Mouse (Mus musculus) regulatory T cell (primary cell): ENCODE data around the gene Cdkl4.
"Not testable (repeated sequence)": the region's sequence is repeated elsewhere in the genome, so short reads cannot be mapped to it uniquely, and the experiment has no call there.

Source experiments
- in situ Hi-C: fragments of 300-600 bp; cut with MboI, MseI; formaldehyde crosslinking; loops from one replicate; pipeline ENCODE4 v1.15.1; 2025; ENCODE audit warnings: high pct_unique_total_duplicates

The Cdkl4 gene

DNA sequence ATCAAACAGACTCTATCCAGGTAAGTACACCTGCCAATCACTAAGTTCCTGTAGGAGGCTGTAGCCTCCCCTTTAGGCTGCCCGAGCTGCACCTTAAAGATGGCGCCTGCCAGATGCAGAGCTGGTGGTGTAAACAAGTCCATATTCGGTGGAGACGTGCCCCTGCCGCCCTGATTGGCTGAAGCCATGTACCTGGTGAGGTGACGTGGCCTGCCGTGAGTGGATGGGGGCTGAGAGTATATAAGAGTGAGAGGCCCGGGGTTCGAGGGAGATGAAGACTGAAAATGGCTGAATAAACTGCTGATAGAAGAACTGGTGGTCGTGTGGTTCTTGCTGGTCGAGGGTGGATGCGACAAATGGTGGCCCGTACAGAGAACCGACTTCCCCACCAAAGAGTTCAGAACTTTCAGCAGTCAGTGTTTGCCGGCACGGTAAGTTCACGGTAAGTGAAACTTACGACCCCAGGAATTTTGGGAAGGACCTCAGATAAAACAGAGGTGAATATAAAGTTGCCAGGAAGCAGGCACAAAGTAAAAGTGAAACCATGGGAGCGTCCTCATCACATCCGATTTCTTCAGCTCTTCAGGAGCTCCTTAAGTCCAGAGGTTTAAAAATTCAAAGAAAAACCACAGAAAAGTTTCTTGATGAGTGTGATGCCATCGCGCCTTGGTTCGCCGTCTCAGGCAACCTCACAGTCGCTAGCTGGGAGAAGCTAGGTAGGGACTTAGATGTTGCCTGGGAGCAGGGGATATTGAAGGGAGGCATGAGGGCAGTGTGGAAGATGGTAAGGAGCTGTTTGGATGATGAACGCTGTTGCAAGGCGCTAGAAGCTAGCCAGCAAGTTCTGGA, 13.6 kb downstream of the Cdkl4 start:
- in situ Hi-C loops: loop anchor here (25.0 kb wide), 1 partner anchor 502 kb away; the partner anchor contains the start of gene Hnrnpll

DNA sequence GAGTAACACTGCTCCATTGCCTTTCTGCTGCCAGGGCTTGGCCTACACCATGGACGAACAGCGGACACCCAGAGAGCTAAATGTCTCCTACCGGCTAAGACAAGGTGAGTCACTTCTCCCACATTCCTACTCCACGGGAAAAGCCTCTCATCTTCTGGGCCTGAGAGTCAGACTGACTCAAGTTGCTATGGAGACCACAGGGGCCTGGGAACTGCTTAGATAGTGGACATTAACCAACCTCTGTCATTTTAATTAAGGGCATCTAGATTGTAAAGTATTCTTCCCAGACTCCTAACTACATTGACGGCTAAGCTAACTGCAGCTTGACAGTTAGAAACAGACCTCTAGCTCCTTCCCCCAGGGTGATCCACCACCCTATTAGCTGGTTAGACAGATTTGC, 14.8 kb downstream of the Cdkl4 start:
- in situ Hi-C loops: loop anchor here (25.0 kb wide), 1 partner anchor 500 kb away; the partner anchor contains the start of gene Hnrnpll

DNA sequence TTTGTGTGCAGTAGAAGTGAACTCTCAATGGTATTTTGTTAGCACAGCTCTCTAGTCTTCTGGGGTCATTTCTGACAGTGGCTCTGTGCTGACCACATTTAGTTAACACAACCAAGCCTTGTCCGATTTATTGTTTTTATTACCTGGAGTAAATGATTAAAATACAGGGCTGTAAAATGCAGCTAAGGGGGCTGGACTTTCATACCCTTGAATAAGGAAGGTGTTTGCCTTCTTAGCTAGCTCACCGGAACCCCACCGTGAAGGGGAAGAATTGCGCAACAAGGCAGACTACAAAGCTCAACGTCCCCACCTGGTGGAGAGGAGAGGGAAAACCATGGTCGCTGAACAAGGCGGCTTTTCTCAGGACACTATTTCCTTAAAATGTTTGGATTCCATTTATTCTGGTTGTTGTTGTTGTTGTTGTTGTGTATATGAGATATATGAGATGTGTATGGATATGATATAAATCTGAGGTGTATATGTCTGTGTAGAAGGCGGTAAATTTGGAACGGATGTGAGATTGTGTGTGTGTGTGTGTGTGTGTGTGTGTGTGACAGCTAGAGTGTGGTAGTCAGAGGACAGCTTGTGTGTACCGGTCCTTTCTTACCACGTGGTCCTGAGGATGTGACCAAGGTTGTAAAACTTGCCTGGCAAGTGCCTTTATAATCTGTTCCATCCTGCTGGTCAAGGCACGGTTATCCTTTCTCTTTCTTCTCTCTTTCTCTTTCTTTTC, 16.8 kb downstream of the Cdkl4 start:
- in situ Hi-C loops: loop anchor here (25.0 kb wide), 1 partner anchor 499 kb away; the partner anchor contains the start of gene Hnrnpll

DNA sequence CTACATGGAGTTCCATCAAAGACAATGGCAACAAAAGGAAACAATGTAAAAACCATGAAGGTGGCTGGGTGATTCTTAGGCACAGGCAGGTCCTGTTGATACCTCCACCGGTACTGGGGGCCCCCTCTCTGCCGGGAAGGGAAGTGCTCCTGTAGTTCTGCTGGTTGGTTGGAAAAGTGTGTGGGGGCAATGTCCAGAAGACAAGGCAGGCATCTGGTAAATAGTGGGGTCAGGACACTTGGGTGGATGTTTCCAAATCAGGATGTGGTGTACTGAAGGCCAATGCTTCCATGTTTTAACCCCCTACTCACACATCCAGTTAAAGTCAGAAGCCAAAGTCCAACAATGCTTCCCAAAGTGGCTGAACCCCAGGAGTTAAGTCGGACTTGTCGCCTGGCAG, 17.9 kb downstream of the Cdkl4 start:
- in situ Hi-C loops: loop anchor here (5.0 to 25.0 kb wide), 3 partner anchors 282 to 497 kb away; partner anchors contain the start of gene Hnrnpll

DNA sequence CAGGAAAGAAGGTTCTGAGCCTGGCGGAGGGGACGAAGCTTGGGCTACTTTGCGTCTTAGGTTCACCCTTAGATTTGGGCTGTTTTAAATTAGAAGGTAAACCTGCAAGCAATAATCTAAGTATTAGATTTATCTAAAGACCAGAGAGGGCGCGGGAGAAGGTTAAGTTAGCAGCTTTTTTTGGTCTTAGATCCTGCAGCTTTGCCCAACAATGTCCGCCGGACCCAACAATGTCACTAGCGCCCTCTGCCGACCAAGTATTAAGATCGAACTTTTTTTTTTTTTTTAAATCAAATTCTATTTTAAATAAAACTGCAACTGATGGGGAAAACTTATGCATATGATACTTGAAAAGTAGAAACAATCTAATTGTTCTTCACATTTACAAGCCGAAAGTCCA, 18.6 kb downstream of the Cdkl4 start:
- in situ Hi-C loops: loop anchor here (5.0 to 25.0 kb wide), 3 partner anchors 282 to 497 kb away; partner anchors contain the start of gene Hnrnpll

DNA sequence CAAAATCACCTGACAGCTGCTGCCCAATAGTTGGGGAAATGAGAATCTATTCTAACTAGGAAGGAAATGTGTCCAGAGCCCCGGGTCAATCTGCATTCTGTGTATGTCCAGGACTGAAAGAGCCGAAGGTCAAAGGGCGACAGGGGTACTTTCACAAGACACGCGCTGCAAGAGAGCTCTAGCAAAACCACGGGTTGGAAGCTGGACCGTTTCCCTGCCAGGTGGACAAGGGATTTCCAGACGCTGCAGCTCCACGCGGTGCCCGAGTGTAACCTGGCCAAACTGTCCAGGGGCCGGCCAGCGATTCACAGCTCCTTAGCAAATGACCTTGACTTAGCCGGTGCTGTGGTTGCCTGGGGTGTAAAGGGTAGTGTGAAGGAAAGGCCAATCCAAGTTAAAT, 19.0 kb downstream of the Cdkl4 start:
- in situ Hi-C loops: loop anchor here (5.0 to 25.0 kb wide), 3 partner anchors 281 to 496 kb away; partner anchors contain the start of gene Hnrnpll

DNA sequence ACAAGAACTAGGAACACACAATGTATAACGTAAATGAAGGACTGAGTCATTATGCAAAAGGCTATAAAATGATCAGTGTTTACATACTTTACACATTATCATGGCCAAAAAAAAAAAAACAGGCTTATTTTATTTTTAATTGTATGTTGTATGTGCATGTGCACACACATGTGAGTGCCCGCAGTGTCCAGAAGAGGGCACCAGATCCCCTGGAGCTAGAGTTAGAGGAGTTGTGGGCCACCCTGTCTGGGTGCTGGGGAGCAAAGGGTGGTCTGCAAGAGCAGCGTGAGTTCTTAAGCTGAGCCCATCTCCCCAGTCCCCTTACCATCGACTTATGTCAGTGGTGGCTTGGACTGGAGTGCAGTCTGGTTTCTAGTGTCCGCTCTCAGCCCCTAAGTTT, 20.2 kb downstream of the Cdkl4 start:
- in situ Hi-C loops: loop anchor here (5.0 to 25.0 kb wide), 3 partner anchors 280 to 495 kb away; partner anchors contain the start of gene Hnrnpll

DNA sequence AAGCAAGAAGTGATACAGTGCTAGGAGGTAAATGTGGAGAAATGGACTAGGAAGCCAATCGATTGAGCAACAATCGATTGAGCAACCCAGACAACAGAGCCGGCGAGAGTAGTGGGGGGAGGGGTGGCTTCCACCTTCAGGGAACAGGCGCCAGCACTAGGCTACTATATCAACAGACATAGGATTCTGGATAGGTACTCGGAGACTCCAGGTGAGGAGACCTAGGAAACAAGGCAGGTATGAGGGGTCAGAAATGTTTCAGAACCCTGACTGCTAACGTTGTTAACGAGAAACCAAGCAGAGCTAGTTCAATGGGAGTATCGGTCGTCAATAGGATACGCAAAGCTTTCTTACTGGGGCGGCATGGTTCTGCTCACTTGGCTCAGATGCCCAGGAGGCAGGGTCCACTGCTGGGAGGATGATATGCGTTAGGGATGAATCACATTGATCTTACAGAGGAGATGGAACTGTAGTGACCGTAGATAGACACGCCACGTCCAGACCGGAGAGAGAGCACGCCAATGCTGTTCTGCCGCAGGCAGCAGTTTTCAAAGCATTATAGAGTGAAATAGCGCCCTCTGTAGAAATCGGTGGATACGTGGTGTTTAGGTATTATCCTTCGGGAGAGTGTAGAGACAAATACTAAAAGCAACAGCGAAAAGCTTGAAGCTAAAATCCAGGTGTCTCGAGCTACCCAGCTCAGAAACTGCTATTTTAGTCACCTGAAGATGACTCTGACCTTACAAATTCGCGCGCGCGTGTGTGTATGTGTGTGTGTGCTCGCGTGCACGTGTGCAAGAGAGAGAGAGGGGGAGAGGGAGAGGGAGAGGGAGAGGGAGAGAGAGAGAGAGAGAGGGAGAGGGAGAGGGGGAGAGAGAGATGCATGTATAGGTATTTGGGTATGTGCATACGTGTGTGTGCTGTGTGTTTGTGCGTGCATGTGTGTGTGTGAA, 24.0 kb downstream of the Cdkl4 start:
- in situ Hi-C loops: loop anchor here (5.0 to 25.0 kb wide), 3 partner anchors 71 to 491 kb away; partner anchors contain the start of genes Hnrnpll and Sos1

DNA sequence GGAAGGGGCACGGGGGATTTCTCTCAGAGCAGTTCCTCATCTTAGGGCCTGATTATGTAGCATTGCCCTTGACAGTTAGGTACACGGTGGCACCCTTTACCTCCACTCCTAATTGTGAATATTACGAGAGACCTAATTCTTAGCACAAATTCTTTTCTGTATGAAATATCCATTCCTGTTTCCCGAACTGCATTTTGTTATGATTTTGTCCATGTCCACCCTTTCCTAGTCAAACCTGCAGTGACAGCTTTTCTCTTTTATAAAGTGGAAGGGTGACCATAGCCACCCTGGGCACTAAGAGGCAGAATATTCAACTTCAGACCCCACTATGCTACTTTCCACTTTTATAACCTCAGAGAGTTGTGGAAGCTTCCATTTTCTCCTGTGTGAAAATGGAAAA, 25.0 kb downstream of the Cdkl4 start:
- in situ Hi-C loops: loop anchor here (5.0 to 25.0 kb wide), 3 partner anchors 70 to 490 kb away; partner anchors contain the start of genes Hnrnpll and Sos1

DNA sequence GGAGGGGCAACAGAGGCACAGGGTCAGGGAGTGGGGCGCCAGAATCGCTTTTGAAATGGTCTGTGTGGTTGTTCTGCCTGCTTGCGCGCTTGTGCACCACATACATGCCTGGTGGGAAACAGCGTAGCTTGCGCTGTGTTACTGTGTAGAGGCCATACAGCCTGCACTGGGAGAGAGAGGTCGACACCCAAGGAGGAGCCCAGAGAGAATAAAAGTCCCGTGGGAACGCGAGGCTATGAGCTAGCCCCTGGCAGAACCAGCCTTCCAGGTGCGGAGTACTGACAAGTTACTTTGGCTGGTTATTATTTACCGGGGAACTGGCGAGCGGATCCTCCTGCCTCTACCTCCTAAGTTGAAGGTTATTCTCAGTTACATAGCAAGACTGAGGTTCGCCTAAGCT, 26.6 kb downstream of the Cdkl4 start:
- in situ Hi-C loops: loop anchor here (5.0 to 25.0 kb wide), 3 partner anchors 69 to 489 kb away; partner anchors contain the start of genes Hnrnpll and Sos1

DNA sequence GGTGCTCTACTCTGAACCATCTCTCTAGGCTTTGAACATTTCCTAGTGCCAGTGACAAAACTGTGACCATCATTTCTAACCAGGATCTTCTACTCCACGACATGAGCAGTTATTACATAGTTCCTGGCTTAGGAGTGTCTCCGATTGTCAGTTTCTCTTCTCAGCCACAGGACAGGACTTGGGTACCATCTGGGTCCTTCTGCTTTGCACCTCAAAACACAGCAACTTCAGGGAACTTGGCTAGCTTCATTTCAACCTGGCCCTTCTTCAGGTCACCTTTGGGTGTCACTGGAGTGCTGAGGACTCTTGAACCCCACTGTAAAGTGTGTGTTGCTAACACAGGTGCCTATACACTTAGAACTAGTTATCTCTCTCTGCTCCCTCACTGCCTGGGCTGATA, 30.8 kb downstream of the Cdkl4 start:
- in situ Hi-C loops: no loop called here

DNA sequence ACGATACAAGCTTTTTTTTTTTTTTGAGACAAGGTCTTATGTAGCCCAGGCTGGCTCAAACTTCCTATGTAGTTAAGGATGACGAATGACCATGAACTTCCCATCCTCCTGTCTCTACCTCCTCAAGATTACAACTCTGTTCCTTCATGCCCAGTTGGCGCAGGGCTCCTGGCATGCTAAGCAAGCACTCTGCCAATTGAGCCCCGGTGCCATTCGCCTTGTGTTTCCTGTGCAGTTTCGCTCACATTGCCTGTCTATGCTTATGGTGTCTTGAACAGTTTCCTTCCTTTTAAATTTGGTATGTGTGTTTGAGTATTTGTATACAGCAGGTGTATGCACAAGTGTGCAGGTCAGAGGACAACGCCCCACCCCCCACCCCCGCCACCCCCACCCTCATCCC, 31.4 kb downstream of the Cdkl4 start:
- in situ Hi-C loops: no loop called here

DNA sequence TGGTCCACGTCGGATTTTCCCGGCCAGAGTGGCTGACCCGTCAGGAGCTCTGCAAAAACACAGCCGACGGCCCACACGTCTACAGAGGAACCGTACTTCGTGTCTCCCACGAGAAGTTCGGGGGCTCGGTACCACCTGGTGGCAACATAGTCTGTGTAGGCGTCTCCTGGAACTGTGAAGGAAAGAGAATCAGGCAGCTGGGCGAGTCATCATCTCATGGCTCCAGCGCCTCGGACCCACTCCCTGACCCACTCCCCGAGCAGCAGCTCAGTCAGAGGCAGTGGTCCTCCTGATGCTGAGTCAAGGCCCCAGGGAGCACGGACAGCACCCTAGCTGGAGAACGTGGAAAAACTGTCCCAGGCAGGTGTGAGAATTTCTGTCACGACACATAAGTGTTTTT, 34.0 kb downstream of the Cdkl4 start:
- in situ Hi-C loops: loop anchor here (5.0 kb wide), 1 partner anchor 241 kb away; no protein-coding TSS in a partner anchor

DNA sequence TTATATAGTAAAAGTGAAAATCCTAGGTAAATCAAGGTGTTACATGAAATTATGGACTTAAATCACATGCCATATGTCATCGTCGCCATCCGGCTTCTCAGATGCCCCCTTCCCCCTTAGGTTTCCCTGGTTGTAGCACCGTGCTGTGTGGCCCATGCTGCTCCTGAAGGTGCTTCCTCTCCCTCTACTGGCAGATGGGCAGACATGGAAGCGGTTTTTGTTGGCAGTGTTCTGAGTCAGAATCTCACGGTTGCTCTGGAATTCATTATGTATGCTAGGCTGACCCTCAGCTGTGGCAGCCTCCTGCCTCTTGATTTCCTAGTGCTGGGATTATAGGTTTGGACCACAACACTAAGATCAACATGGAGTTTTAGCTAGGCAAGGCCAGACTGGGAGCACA, 40.5 kb downstream of the Cdkl4 start:
- in situ Hi-C loops: no loop called here

DNA sequence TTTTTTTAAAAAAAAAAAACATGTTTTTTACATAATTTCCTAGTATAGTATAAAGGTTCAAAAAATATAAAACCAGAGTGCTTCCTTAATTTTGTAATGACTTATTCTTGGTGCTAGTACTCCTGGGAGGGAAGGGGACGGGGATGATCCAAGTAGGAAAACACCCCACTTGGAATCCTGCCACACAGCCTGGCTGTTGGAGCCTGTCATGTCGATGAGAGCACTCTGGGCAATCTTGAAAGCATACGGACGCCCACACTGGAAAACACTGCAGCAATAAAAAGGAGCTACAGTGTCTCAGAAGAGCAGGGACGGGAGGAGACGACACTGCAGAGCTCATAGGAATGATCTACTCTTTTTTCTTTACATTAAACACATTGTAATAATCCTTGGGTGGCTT, 42.0 kb downstream of the Cdkl4 start:
- in situ Hi-C loops: no loop called here

DNA sequence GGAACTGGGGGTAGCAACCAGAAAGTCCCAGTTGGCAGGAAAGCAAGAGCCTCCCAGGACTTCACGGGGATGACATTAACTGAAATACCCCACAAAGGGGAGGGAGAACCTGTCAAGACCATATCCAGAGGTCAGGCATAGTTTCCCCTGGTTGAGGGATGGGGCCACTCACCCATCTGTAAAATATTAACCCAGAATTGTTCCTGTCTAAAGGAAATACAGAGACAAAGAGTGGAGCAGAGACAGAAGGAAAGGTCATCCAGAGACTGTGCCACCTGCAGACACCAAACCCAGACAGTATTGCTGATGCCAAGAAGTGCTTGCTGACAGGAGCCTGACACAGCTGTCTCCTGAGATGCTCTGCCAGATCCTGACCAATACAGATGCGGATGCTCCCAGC, 46.3 kb downstream of the Cdkl4 start:
- in situ Hi-C loops: not testable (repeated sequence)

DNA sequence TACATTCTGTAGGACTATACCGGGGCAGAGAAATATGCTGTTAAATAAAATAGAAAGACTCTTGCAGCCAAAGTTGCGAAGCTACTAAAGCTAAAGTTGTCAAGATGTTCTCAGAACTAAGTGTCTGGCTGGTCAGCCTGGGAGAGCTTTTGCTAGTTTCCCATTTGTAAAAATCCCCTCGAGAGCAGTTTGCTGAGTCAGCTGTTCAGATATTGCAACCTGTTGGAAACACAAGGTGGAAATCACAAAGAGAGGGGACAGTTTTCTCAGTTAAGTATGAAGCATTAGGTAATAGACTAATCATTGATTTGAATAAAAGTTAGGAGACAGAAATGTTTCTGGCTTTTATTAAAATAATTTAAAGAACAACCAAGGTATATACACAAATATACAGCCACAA, 54.4 kb downstream of the Cdkl4 start:
- in situ Hi-C loops: no loop called here

DNA sequence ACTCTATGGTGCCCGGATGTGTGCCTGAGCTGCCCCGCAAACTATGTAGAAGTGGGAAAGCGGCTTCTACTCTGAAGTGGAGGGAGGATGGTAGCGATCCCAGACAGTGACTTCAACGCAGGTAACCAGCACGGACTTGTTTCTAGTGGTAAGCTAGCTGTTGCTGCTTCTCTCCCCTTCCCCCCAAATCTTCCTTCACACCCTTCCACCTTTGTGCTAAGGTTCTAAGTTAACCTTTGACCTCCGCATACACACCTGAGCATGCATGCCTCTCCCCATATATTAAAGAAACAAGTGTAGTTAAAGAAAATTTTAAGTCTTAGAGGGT, 55.4 kb downstream of the Cdkl4 start:
- in situ Hi-C loops: no loop called here

DNA sequence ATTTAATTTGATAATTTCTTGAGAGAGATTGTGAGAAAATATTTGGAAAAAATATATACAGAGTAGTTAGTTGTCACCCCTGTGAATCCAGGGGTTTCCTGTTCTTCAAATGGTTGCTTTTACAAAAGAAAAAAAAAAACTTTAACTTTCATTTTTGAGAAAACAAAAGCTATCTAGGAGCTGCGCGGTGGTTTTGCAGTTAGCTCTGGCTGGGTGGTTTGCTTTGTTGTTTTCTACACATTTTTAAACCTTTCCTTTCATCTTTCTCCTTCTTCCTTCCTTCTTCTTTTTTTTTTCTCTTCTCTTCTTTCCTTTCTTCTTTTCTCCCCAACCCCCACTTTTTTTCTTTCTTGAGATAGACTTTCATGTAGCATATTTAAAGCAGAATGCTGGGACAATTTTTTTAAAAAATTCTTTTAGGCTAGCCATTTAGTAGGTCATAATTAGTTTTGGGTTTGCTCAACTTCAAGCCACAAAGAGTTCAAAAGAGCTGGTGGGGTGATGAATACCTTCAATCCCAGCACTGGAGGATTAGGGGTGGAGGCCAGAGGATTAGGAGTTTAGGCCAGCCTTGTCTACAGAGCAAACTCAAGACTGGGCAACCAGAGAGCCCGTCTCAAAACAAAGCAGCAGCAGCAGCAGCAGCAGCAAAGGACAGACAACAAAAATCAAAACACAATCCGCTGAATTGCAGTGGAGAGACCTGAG, 55.9 kb downstream of the Cdkl4 start:
- in situ Hi-C loops: no loop called here

DNA sequence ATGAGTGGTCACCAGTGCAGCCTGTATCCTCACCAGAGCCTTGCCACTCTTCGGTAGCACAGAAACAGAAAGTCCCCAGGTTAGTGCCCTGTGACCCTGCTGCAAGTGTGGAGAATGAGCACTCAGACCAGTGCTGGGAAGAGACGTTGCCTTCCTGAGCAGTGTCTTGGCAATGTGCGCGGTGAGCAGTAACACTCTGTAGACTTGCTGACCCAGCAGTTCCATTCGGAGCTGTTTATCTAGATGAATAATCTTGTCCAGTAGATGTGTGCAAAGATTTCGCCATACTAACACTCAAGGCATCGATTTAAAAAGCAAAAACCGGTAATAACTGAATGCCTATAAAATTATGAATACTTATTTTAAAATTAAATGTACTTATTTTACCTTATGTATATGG, 57.1 kb downstream of the Cdkl4 start:
- in situ Hi-C loops: no loop called here
